Mouse (Mus musculus) G1E (cell line): ENCODE data around the gene Homer2. TPM values are rescaled to one million over a fixed set of nuclear protein-coding genes. Genes with fewer than 3 reads are reported as not detected.

Experiments used
- ATAC-seq: 2 replicates; pipeline ENCODE4 v1.8.0; 2016; ENCODE audit warnings: mild to moderate bottlenecking; ENCODE audit not compliant: insufficient number of reproducible peaks, poor library complexity, low FRiP score, severe bottlenecking; ENCODE audit errors: extremely low read depth
- DNase-seq: peaks from one replicate; pipeline ENCODE4 v3.0.0; 2012; ENCODE audit warnings: low spot score
- H3K27me3 ChIP-seq: 2 replicates; pipeline ENCODE4 v1.6.1; 2012; ENCODE audit warnings: mild to moderate bottlenecking, low read length, inconsistent platforms; ENCODE audit not compliant: insufficient read depth
- H3K36me3 ChIP-seq: replicated peaks from 2 replicates; pipeline ENCODE3; 2012; ENCODE audit warnings: mild to moderate bottlenecking, inconsistent platforms
- H3K4me1 ChIP-seq: 2 replicates; pipeline ENCODE4 v1.6.1; 2012; ENCODE audit warnings: low read depth, low read length, inconsistent platforms, mixed read lengths; ENCODE audit not compliant: insufficient read depth
- H3K4me3 ChIP-seq: 2 replicates; pipeline ENCODE4 v1.5.1; 2012; ENCODE audit warnings: low read depth, mild to moderate bottlenecking, inconsistent platforms, low read length, moderate library complexity, mixed read lengths
- H3K9me3 ChIP-seq: replicated peaks from 2 replicates; pipeline ENCODE4 v1.6.1; 2012; ENCODE audit warnings: inconsistent platforms
- CTCF ChIP-seq: IDR thresholded peaks from 2 replicates; pipeline ENCODE4 v1.5.1; 2012; ENCODE audit warnings: low read depth, low read length, inconsistent platforms, mixed read lengths
- GATA1 ChIP-seq: IDR thresholded peaks from 2 replicates; pipeline ENCODE4 v1.6.1; 2012; ENCODE audit warnings: borderline replicate concordance, low read length, inconsistent platforms, mixed read lengths
- GATA2 ChIP-seq: IDR thresholded peaks from 2 replicates; pipeline ENCODE4 v1.6.1; 2012; ENCODE audit warnings: low read depth, low read length, inconsistent platforms, borderline replicate concordance
- POLR2AphosphoS5 ChIP-seq: IDR thresholded peaks from 2 replicates; pipeline ENCODE4 v1.6.1; 2012; ENCODE audit warnings: low read depth, low read length, inconsistent platforms; ENCODE audit not compliant: insufficient replicate concordance
- TAL1 ChIP-seq: conservative IDR thresholded peaks from 2 replicates; pipeline ENCODE4 v1.6.1; 2012; ENCODE audit warnings: low read depth, low read length, inconsistent platforms, mixed read lengths
- polyA plus RNA-seq: library from polyadenylated mRNA; stranded (reverse); fragments of >175 nt; gene quantifications from 2 replicates; pipeline ENCODE4 v1.2.3, GENCODE M21; 2012
- total RNA-seq, 2 experiments: library from RNA; stranded (forward) in 1 of 2; stranded (reverse) in 1 of 2; fragments of 200-1000 nt in 1 of 2; fragments of >200 nt in 1 of 2; fragmentation: Nextera tagmentation in 1 of 2; gene quantifications; 2 replicates each; pipeline ENCODE4 v1.2.3; 2014 to 2017

The Homer2 gene
- total and polyA plus RNA-seq, 3 experiments = 35.9 to 45.9 (median 37.3) TPM

GRCm38 (mm10) chr7:81599379-81600280 lies 107.7 kb downstream of the Homer2 start:
- H3K4me1 ChIP-seq = no peaks in the 10 kb centered on the region
- no peak overlapping the region for H3K4me3 ChIP-seq
- TF ChIP-seq POLR2AphosphoS5 (no peak), GATA2 (no peak), GATA1 (no peak), CTCF (no peak), TAL1 (no peak)
- H3K27me3 ChIP-seq = no peaks in the 10 kb centered on the region
- no peak for ATAC-seq
- peaks cover 63% of the 10 kb centered on the region for H3K36me3 ChIP-seq
- H3K9me3 ChIP-seq = no peaks in the 10 kb centered on the region
- no peak for DNase-seq

GRCm38 (mm10) chr7:81597660-81598059 lies 109.7 kb downstream of the Homer2 start:
- DNase-seq (no peak), ATAC-seq (no peak)
- no peak for TF ChIP-seq CTCF
- no peak for TF ChIP-seq GATA1
- TF ChIP-seq POLR2AphosphoS5 = no peak
- no peak for TF ChIP-seq GATA2
- TF ChIP-seq TAL1 = no peak
- Histone ChIP-seq H3K9me3 (no peaks in the 10 kb centered on the region), H3K36me3 (peaks cover 76% of the 10 kb centered on the region), H3K4me1 (no peaks in the 10 kb centered on the region), H3K27me3 (no peaks in the 10 kb centered on the region), H3K4me3 (no peak overlapping the region)

- H3K4me3 ChIP-seq = no peak overlapping the region
- TF ChIP-seq TAL1 = no peak
- ATAC-seq (no peak), DNase-seq (no peak)
- H3K4me1 ChIP-seq = no peaks in the 10 kb centered on the region
- no peaks in the 10 kb centered on the region for H3K9me3 ChIP-seq
- no peaks in the 10 kb centered on the region for H3K27me3 ChIP-seq
- peaks cover 92% of the 10 kb centered on the region for H3K36me3 ChIP-seq
Observed at GRCm38 (mm10) chr7:81596086-81596485, 111.2 kb downstream of the Homer2 start.

- DNase-seq = no peak
- ATAC-seq = no peak
- peaks cover 100% of the 10 kb centered on the region for H3K36me3 ChIP-seq
- no peaks in the 10 kb centered on the region for H3K27me3 ChIP-seq
- TF ChIP-seq CTCF = no peak
- H3K4me1 ChIP-seq = no peaks in the 10 kb centered on the region
- H3K9me3 ChIP-seq = no peaks in the 10 kb centered on the region
- H3K4me3 ChIP-seq = no peak overlapping the region
Observed at GRCm38 (mm10) chr7:81595056-81595455, 112.3 kb downstream of the Homer2 start.

GRCm38 (mm10) chr7:81593387-81593786 lies 113.9 kb downstream of the Homer2 start:
- ATAC-seq (no peak), DNase-seq (no peak)
- TF ChIP-seq GATA1 (no peak), CTCF (no peak), GATA2 (no peak), POLR2AphosphoS5 (no peak), TAL1 (no peak)
- Histone ChIP-seq H3K4me1 (no peaks in the 10 kb centered on the region), H3K27me3 (no peaks in the 10 kb centered on the region), H3K4me3 (no peak overlapping the region), H3K36me3 (peaks cover 100% of the 10 kb centered on the region), H3K9me3 (no peaks in the 10 kb centered on the region)

GRCm38 (mm10) chr7:81592686-81593085 lies 114.6 kb downstream of the Homer2 start:
- Histone ChIP-seq H3K4me3 (no peak overlapping the region), H3K27me3 (no peaks in the 10 kb centered on the region), H3K36me3 (peaks cover 100% of the 10 kb centered on the region), H3K4me1 (no peaks in the 10 kb centered on the region), H3K9me3 (no peaks in the 10 kb centered on the region)
- DNase-seq = no peak
- ATAC-seq = no peak
- no peak for TF ChIP-seq GATA1
- TF ChIP-seq TAL1 = no peak
- no peak for TF ChIP-seq POLR2AphosphoS5
- no peak for TF ChIP-seq GATA2
- no peak for TF ChIP-seq CTCF
